Mouse (Mus musculus) bone marrow, adult 2 months (tissue): ENCODE measurements around the gene Baz2b.

Experiments used
- CTCF ChIP-seq: fragments of 200-500 bp; IDR thresholded peaks from 2 replicates; pipeline ENCODE4 v1.5.1; 2011; ENCODE audit warnings: low read length, control low read depth; ENCODE audit not compliant: control insufficient read depth, insufficient read depth
- POLR2A ChIP-seq: fragments of 200-500 bp; IDR thresholded peaks from 2 replicates; pipeline ENCODE4 v1.6.1; 2011; ENCODE audit warnings: low read depth, mild to moderate bottlenecking, control low read depth, low read length, borderline replicate concordance; ENCODE audit not compliant: control insufficient read depth

- no peak for TF ChIP-seq CTCF
- TF ChIP-seq POLR2A: no peak
Observed at GRCm38 (mm10) chr2:59896837-59897236, 312.8 kb downstream of the Baz2b start.
